Mouse (Mus musculus) E14TG2a.4 (cell line): ENCODE measurements around the gene Jph3.

Source experiments
- CTCF ChIP-seq: conservative IDR thresholded peaks from 2 replicates; pipeline ENCODE4 v1.5.1; 2014; ENCODE audit warnings: low read length
- NANOG ChIP-seq: IDR thresholded peaks from 2 replicates; pipeline ENCODE4 v1.6.1; 2014; ENCODE audit warnings: borderline replicate concordance, low read length, mixed read lengths
- POU5F1 ChIP-seq: IDR thresholded peaks from 2 replicates; pipeline ENCODE4 v1.6.1; 2014; ENCODE audit warnings: low read length, borderline replicate concordance

DNA sequence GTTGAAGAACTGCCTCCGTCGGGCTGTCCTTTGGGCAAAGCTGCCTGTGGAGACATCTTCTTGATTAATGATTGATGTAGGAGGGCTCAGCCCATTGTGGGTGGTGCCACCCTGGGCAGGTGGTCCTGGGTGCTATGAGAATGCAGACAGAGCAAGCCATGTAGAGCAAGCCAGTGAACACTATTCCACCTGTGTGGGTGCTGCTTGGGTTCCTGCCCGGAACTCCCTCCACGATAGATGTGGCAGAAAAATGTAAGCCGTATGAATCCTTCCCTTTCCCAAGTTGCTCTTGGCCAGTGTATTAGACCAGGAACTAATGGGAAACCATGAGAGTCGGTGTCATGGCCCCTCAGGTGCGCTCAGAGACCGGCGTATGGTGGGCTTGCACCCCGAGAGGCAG, 11.3 kb downstream of the Jph3 start:
- TF ChIP-seq CTCF (no peak), POU5F1 (no peak), NANOG (no peak)
